Mouse (Mus musculus) lung, postnatal 0 days (tissue): ENCODE measurements around the gene Eral1.

Experiments
- CTCF ChIP-seq: IDR thresholded peaks from 2 replicates; pipeline ENCODE4 v1.5.1; 2016; ENCODE audit warnings: antibody characterized with exemption, mild to moderate bottlenecking
- EP300 ChIP-seq: IDR thresholded peaks from 2 replicates; pipeline ENCODE4 v1.6.1; 2016; ENCODE audit warnings: antibody characterized with exemption, mild to moderate bottlenecking, control low read depth

DNA sequence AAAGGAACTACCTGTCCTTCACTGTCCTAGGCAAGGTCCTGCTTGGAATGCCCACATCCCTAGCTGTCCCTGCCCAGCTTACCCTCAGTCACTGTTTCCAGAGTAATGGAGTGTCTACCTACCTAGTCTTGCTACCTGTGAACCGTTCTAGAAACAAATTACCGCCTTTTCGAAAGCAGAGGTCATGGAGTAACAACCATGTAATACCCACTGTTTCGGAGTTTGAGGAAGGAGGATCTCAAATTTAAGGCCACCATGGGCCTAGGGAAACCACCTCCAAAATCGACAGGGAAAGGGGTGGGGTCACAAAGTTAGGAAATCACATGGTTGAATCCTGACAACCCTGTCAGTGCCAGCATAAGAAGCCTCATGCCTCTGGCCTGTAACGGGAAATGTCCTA lies 48.8 kb downstream of the Eral1 start:
- no peak for TF ChIP-seq CTCF
- TF ChIP-seq EP300: no peak
